Mouse (Mus musculus): Measurements from ENCODE around the gene Pcna. TPM values are rescaled to one million over a fixed set of nuclear protein-coding genes. Genes with fewer than 3 reads are reported as not detected.
A peak's percentile ranks its signal among the peaks of the same experiment; 100 is the strongest.

The Pcna gene
- polyA plus RNA-seq, 1 experiment: 38.2 TPM

DNA sequence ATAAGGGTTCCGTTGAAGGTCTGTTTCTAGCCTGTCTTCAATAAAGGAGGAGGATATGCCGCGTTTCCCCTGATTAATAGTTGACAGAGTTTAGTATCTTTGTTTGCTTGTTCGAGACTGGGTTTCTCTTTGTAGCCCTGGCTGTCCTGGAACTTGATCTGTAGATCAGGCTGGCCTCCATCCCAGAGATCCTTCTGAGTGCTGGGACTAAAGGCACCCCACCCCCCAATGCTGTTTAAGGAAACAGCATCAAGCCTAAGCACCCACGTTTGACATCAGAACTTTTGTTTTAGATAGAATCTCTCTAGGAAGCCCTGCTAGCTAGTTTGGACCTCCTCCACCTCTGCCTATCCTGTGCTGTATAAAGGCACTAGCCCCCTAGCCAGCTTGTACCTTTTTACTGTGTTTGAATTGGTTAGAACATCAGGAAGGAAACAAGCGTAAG, 11.2 kb upstream of the Pcna start:
- H3K27me3 ChIP-seq (replicated peaks; ENCODE audit: control insufficient read depth, insufficient read depth, low read length): no peaks in the 10 kb centered on the region
- WGBS: 13% methylated on average over 6 of the region's 6 CpGs
- peaks cover 18% of the 10 kb centered on the region for H3K4me1 ChIP-seq (ENCODE audit: control insufficient read depth, insufficient read depth, low read length)
- H3K36me3 ChIP-seq (ENCODE audit: control insufficient read depth, insufficient read depth, low read length): no peaks in the 10 kb centered on the region
- 0 out of 2 replicates have a peak overlapping the region, but pooled peaks have one; percentile 84 for H3K27ac ChIP-seq (ENCODE audit: insufficient read depth, low read depth, low read length)
- TF ChIP-seq CTCF (conservative IDR thresholded peaks at IDR 0.05; ENCODE audit: insufficient read depth, insufficient read length, low read depth, low read length) (no peak), POLR2A (IDR thresholded peaks at IDR 0.05; ENCODE audit: low read depth, low read length) (no peak)
- DNase-seq: no peak
- H3K4me3 ChIP-seq (ENCODE audit: insufficient read depth, low read depth, low read length): peak overlapping the region; percentile 96

- peak; percentile 45 for DNase-seq
- under 1% methylated on average over 47 of the region's 47 CpGs for WGBS
- Histone ChIP-seq H3K27me3 (replicated peaks; ENCODE audit: control insufficient read depth, insufficient read depth, low read length) (no peaks in the 10 kb centered on the region), H3K4me1 (ENCODE audit: control insufficient read depth, insufficient read depth, low read length) (peaks cover 16% of the 10 kb centered on the region; the same call in 1 of the 2 replicates), H3K4me3 (ENCODE audit: insufficient read depth, low read depth, low read length) (peak overlapping the region; percentile 96), H3K36me3 (ENCODE audit: control insufficient read depth, insufficient read depth, low read length) (no peaks in the 10 kb centered on the region), H3K27ac (ENCODE audit: insufficient read depth, low read depth, low read length) (peak overlapping the region; percentile 84)
- no peak for TF ChIP-seq CTCF (conservative IDR thresholded peaks at IDR 0.05; ENCODE audit: insufficient read depth, insufficient read length, low read depth, low read length)
Observed at GRCm38 (mm10) chr2:132263421-132264265, 10.5 kb upstream of the Pcna start.

DNA sequence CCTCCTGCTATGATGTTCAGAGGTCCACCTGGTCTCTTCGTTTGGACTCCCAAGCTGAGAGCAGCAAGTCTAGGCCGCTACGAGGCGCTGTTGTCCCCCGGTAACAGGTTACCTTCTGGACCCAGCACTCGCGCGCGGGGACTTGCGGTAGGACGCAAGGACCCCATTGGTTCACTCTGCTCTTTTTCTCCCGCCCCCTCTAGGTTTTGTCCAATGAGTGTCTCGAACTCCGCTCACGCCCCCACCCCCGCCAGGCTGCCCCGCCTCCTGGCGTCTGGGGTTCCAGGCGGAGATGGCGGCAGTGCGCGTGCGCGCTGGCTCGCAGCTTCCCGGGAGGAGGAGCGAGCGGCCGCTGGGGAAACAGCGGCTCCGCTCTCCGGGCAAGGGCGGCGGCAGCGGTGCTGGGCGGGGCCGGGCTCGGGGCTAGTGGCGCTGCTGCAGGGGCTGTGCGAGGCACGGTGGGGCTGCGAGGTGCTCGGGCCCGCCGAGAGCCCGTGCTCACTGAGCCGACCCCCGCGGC, 9.8 kb upstream of the Pcna start, which contains the start of gene Cds2:
TSS of gene Cds2 (plus strand) at position 270 of the 520 bp plus-strand sequence.
- peak; percentile 100 for DNase-seq
- Histone ChIP-seq H3K4me3 (ENCODE audit: insufficient read depth, low read depth, low read length) (peak within 1 kb of the TSS; percentile 96), H3K27me3 (replicated peaks; ENCODE audit: control insufficient read depth, insufficient read depth, low read length) (no peaks in the 10 kb centered on the region), H3K36me3 (ENCODE audit: control insufficient read depth, insufficient read depth, low read length) (no peaks in the 10 kb centered on the region), H3K4me1 (ENCODE audit: control insufficient read depth, insufficient read depth, low read length) (peaks cover 16% of the 10 kb centered on the region; the same call in 1 of the 2 replicates), H3K27ac (ENCODE audit: insufficient read depth, low read depth, low read length) (peak within 1 kb of the TSS; percentile 84)
- peak; percentile 98; the same call in 1 of the 2 replicates for TF ChIP-seq CTCF (conservative IDR thresholded peaks at IDR 0.05; ENCODE audit: insufficient read depth, insufficient read length, low read depth, low read length)
- no peak for TF ChIP-seq POLR2A (IDR thresholded peaks at IDR 0.05; ENCODE audit: low read depth, low read length)
- under 1% methylated on average over 49 of the region's 49 CpGs for WGBS

DNA sequence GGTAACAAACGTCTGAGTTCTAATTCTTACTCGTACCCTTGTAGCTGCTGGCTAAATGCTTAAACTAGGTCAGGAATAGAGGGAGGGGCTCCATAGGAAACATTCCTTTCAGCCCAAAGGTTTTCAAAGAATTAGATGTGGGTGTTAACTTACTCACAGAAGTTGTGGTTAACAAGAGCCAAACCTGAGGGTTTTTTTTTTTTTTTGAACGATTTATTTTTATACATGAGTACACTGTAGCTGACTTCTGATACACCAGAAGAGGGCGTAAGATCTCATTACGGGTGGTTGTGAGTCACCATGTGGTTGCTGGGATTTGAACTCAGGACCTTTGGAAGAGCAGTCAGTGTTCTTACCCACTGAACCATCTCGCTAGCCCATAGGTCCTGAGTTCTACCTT, 9.1 kb upstream of the Pcna start:
- H3K27ac ChIP-seq (ENCODE audit: insufficient read depth, low read depth, low read length): no peak overlapping the region
- TF ChIP-seq CTCF (conservative IDR thresholded peaks at IDR 0.05; ENCODE audit: insufficient read depth, insufficient read length, low read depth, low read length): no peak
- no peak for TF ChIP-seq POLR2A (IDR thresholded peaks at IDR 0.05; ENCODE audit: low read depth, low read length)
- no peaks in the 10 kb centered on the region for H3K27me3 ChIP-seq (replicated peaks; ENCODE audit: control insufficient read depth, insufficient read depth, low read length)
- 62% methylated on average over 6 of the region's 6 CpGs for WGBS
- H3K4me3 ChIP-seq (ENCODE audit: insufficient read depth, low read depth, low read length): no peak overlapping the region
- H3K36me3 ChIP-seq (ENCODE audit: control insufficient read depth, insufficient read depth, low read length): no peaks in the 10 kb centered on the region
- H3K4me1 ChIP-seq (ENCODE audit: control insufficient read depth, insufficient read depth, low read length): peaks cover 16% of the 10 kb centered on the region; the same call in 1 of the 2 replicates
- DNase-seq: no peak

- no peak overlapping the region for H3K4me3 ChIP-seq (ENCODE audit: insufficient read depth, low read depth, low read length)
- no peak for DNase-seq
- H3K27me3 ChIP-seq (replicated peaks; ENCODE audit: control insufficient read depth, insufficient read depth, low read length): no peaks in the 10 kb centered on the region
- no peaks in the 10 kb centered on the region for H3K36me3 ChIP-seq (ENCODE audit: control insufficient read depth, insufficient read depth, low read length)
- H3K27ac ChIP-seq (ENCODE audit: insufficient read depth, low read depth, low read length): no peak overlapping the region
- peaks cover 11% of the 10 kb centered on the region; the same call in 1 of the 2 replicates for H3K4me1 ChIP-seq (ENCODE audit: control insufficient read depth, insufficient read depth, low read length)
- no peak for TF ChIP-seq POLR2A (IDR thresholded peaks at IDR 0.05; ENCODE audit: low read depth, low read length)
- no peak for TF ChIP-seq CTCF (conservative IDR thresholded peaks at IDR 0.05; ENCODE audit: insufficient read depth, insufficient read length, low read depth, low read length)
- WGBS: 60% methylated on average over 3 of the region's 3 CpGs
Observed at GRCm38 (mm10) chr2:132260601-132261000, 7.5 kb upstream of the Pcna start.

- no peak overlapping the region for H3K4me3 ChIP-seq (ENCODE audit: insufficient read depth, low read depth, low read length)
- WGBS: 87% methylated on average over 6 of the region's 6 CpGs
- TF ChIP-seq POLR2A (IDR thresholded peaks at IDR 0.05; ENCODE audit: low read depth, low read length): no peak
- no peak for TF ChIP-seq CTCF (conservative IDR thresholded peaks at IDR 0.05; ENCODE audit: insufficient read depth, insufficient read length, low read depth, low read length)
- no peak for DNase-seq
- H3K4me1 ChIP-seq (ENCODE audit: control insufficient read depth, insufficient read depth, low read length): no peaks in the 10 kb centered on the region; the same call in 1 of the 2 replicates
- no peak overlapping the region for H3K27ac ChIP-seq (ENCODE audit: insufficient read depth, low read depth, low read length)
- H3K27me3 ChIP-seq (replicated peaks; ENCODE audit: control insufficient read depth, insufficient read depth, low read length): no peaks in the 10 kb centered on the region
- H3K36me3 ChIP-seq (ENCODE audit: control insufficient read depth, insufficient read depth, low read length): no peaks in the 10 kb centered on the region
Observed at GRCm38 (mm10) chr2:132257350-132258068, 4.4 kb upstream of the Pcna start.

Data from kidney, adult 2 months (tissue).